ENCODE assay signal across 8 mouse cellular contexts in genomic region chr15:82354126-82354945, GRCm38 (mm10). TPM values are rescaled to one million over a fixed set of nuclear protein-coding genes. Genes with fewer than 3 reads are reported as not detected.
DNase-seq lines count a peak whose midpoint lies in the region; ATAC-seq lines count a peak whose summit lies in the region.

TSS of gene Ndufa6 (minus strand) at chr15:82354322.

- H3K36me3 ChIP-seq in hindbrain, embryonic 14.5 days (replicated peaks; ENCODE audit: control insufficient read depth, insufficient read depth) = peaks cover 17% of the 10 kb centered on the region

- peak within 1 kb of the TSS; percentile 81 for H3K4me2 ChIP-seq in hindbrain, embryonic 14.5 days (replicated peaks)

- H3K27me3 ChIP-seq in hindbrain, embryonic 14.5 days (ENCODE audit: control insufficient read depth, insufficient read depth, low read length) = no peaks in the 10 kb centered on the region

- peak; percentile 98 for DNase-seq in R1 (ENCODE audit: low read depth, low spot score)
- DNase-seq in cerebellum, postnatal 25 days = peak; percentile 98 to 99
- DNase-seq in frontal cortex, postnatal 25 days (ENCODE audit: low spot score in 2 of 2) = peak; percentile 83 to 95
- DNase-seq in hindbrain, embryonic 14.5 days (ENCODE audit: low spot score) = peak; percentile 97
- peak; percentile 94 to 96 for DNase-seq in layer of hippocampus, postnatal 36 days
- DNase-seq in lung, postnatal 36 days = peak; percentile 98
- DNase-seq in retina, postnatal 1 day = peak; percentile 99
- peak; percentile 93 to 96 for DNase-seq in urinary bladder, adult 18-20 months (ENCODE audit: low spot score in 2 of 2)

- WGBS in hindbrain, embryonic 14.5 days = 2% methylated on average over 57 of the region's 57 CpGs

- peak within 1 kb of the TSS; percentile 85 for H3K27ac ChIP-seq in hindbrain, embryonic 14.5 days

- peak within 1 kb of the TSS; percentile 95 for H3K9ac ChIP-seq in hindbrain, embryonic 14.5 days

- peaks cover 18% of the 10 kb centered on the region for H3K4me1 ChIP-seq in hindbrain, embryonic 14.5 days (replicated peaks; ENCODE audit: control insufficient read depth, insufficient read depth, low read length)

- peak; percentile 98 for ATAC-seq in hindbrain, embryonic 14.5 days (ENCODE audit: low FRiP score)

- H3K4me3 ChIP-seq in hindbrain, embryonic 14.5 days (replicated peaks; ENCODE audit: low read length) = peak within 1 kb of the TSS; percentile 80

- no peaks in the 10 kb centered on the region for H3K9me3 ChIP-seq in hindbrain, embryonic 14.5 days (ENCODE audit: control insufficient read depth, low read length)

RNA-seq across cellular contexts. Expression of gene Ndufa6, which starts in this region (rescaled TPM):
- 383 and 445 TPM in 2 replicates for polyA plus RNA-seq in hindbrain, embryonic 14.5 days (2014; fragmentation: Nextera tagmentation; extraction: Ambion mirVana)
- 100 to 1,000 TPM; 203 to 209 TPM for total RNA-seq in layer of hippocampus, postnatal 36 days (2021)

Comparison
In these comparisons a context has a peak if more than half of its experiments do, and no peak if none do; other contexts are left out.
1. Peak in every context shown above with its lines: DNase-seq, ATAC-seq, H3K4me3 ChIP-seq and H3K27ac ChIP-seq.